Mouse (Mus musculus) limb, embryonic 11.5 days (tissue): ENCODE data around the gene Pla1a. TPM values are rescaled to one million over a fixed set of nuclear protein-coding genes. Genes with fewer than 3 reads are reported as not detected.

Source experiments
- ATAC-seq: fragments of 200-750 bp; cut with Nextera tagmentation; 2 replicates; pipeline ENCODE4 v1.8.0; 2017; ENCODE audit warnings: low read depth; ENCODE audit not compliant: insufficient number of reproducible peaks, low FRiP score, low TSS enrichment
- DNase-seq: peaks from one replicate; pipeline ENCODE4 v3.0.0-alpha.2; 2015; ENCODE audit warnings: low spot score
- H3K27ac ChIP-seq: fragments of 300-500 bp; sonication (generic); replicated peaks from 2 replicates; pipeline ENCODE4 v1.5.1; 2014; ENCODE audit warnings: low read depth, mild to moderate bottlenecking, low read length
- H3K27me3 ChIP-seq: fragments of 300-500 bp; sonication (generic); 2 replicates; pipeline ENCODE4 v1.6.1; 2014; ENCODE audit warnings: mild to moderate bottlenecking, low read length, mixed read lengths; ENCODE audit not compliant: control insufficient read depth, insufficient read depth
- H3K36me3 ChIP-seq: fragments of 300-500 bp; sonication (generic); 2 replicates; pipeline ENCODE4 v1.6.1; 2014; ENCODE audit warnings: mild to moderate bottlenecking, low read length, moderate library complexity, mixed read lengths; ENCODE audit not compliant: control insufficient read depth, insufficient read depth
- H3K4me1 ChIP-seq: fragments of 300-500 bp; sonication (generic); 2 replicates; pipeline ENCODE4 v1.6.1; 2014; ENCODE audit warnings: low read length, mixed read lengths; ENCODE audit not compliant: control insufficient read depth, insufficient read depth
- H3K4me2 ChIP-seq: fragments of 300-500 bp; sonication (generic); 2 replicates; pipeline ENCODE4 v1.6.1; 2014; ENCODE audit warnings: low read depth, mild to moderate bottlenecking, moderate library complexity; ENCODE audit not compliant: severe bottlenecking
- H3K4me3 ChIP-seq: fragments of 300-500 bp; sonication (generic); 2 replicates; pipeline ENCODE4 v1.5.1; 2014; ENCODE audit warnings: low read depth, low read length
- H3K9ac ChIP-seq: fragments of 300-500 bp; sonication (generic); 2 replicates; pipeline ENCODE4 v1.6.1; 2014; ENCODE audit warnings: mild to moderate bottlenecking, low read length
- H3K9me3 ChIP-seq: fragments of 300-500 bp; sonication (generic); 2 replicates; pipeline ENCODE4 v1.6.1; 2016; ENCODE audit warnings: low read length; ENCODE audit not compliant: control insufficient read depth
- WGBS: fragments of 180-500 bp; shearing (Covaris S2); extraction: QIAGEN DNeasy Blood & Tissue Kit; methylation state at CpG from one replicate; pipeline ENCODE4 v1.1.7; 2014; 5-methylcytosine and 5-hydroxymethylcytosine counted together
- polyA plus RNA-seq: library from polyadenylated mRNA; unstranded; fragments of >200 nt; fragmentation: Nextera tagmentation; extraction: Ambion mirVana; gene quantifications from 2 replicates; pipeline ENCODE4 v1.2.1, GENCODE M21; 2014

The Pla1a gene
- polyA plus RNA-seq, 1 experiment from 2014 or later, result 0.07 TPM

DNA sequence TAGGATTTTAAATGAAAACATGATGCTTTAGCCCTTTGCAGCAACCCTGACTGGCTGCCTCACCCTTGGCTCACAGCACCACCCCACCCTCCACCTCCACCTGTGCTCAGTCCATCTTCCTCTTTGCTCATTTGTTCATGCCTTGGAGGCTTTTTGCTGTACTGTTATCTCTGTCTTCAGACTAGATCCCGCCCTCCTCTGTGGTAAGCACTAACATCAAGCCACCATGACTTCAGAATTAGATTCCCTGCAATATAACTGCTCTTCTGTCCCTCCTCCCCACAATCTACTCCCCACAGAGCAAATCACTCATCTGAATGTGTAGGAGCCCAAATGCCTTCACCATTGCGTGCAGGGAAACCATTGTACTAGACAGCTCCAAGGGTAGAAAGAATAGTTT lies 49.3 kb downstream of the Pla1a start:
- Histone ChIP-seq H3K9ac (no peak overlapping the region), H3K27me3 (no peaks in the 10 kb centered on the region), H3K36me3 (no peaks in the 10 kb centered on the region), H3K4me2 (no peak overlapping the region), H3K9me3 (no peaks in the 10 kb centered on the region), H3K4me1 (no peaks in the 10 kb centered on the region), H3K4me3 (no peak overlapping the region), H3K27ac (no peak overlapping the region)
- 90% methylated on average over 2 of the region's 2 CpGs for WGBS
- ATAC-seq (no peak), DNase-seq (no peak)

DNA sequence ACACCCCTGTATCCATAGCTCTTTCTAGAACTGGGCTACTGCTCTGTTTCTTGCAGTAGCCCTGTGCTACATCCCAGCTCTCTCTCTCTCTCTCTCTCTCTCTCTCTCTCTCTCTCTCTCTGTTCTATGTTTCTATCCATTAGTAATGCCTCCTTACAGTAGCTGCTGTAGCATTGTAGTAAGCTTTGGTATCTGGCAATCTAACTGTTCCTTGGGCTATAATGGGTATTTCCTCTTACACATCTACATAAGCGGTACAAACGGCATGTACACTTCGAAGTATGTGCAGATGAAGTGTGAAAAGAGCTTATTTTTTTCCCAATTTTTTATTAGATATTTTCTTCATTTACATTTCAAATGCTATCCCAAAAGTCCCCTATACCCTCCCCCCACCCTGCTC lies 53.0 kb downstream of the Pla1a start:
- Histone ChIP-seq H3K9me3 (no peaks in the 10 kb centered on the region), H3K4me2 (no peak overlapping the region), H3K9ac (no peak overlapping the region), H3K4me1 (peaks cover 2% of the 10 kb centered on the region; the same call in 1 of the 2 replicates), H3K27me3 (no peaks in the 10 kb centered on the region), H3K27ac (no peak overlapping the region), H3K4me3 (no peak overlapping the region), H3K36me3 (no peaks in the 10 kb centered on the region)
- DNase-seq (no peak), ATAC-seq (no peak)
- 95% methylated on average over 3 of the region's 3 CpGs for WGBS

DNA sequence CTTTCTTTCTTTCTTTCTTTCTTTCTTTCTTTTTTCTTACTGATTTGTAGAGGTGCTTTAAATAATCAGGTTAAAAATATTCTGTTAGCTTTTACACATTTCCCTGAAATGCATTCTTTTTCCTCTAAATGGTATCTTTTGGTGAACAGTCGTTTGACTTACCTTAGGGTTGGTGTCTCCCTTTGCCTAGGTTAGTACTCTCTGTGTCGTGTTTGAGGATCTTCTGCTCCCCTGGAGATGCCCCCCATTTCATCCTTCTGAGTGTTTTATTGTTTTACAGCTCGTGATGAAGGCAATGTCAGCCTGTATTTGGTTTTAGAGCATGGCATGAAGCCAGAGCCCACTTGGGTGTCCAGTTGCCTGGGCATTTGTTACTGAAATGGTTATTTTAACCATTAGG lies 53.5 kb downstream of the Pla1a start:
- Histone ChIP-seq H3K36me3 (no peaks in the 10 kb centered on the region), H3K4me3 (no peak overlapping the region), H3K27ac (no peak overlapping the region), H3K9ac (no peak overlapping the region), H3K4me2 (no peak overlapping the region), H3K27me3 (no peaks in the 10 kb centered on the region), H3K9me3 (no peaks in the 10 kb centered on the region), H3K4me1 (peaks cover 2% of the 10 kb centered on the region; the same call in 1 of the 2 replicates)
- no peak for DNase-seq
- no peak for ATAC-seq
- 24% methylated on average over 3 of the region's 3 CpGs for WGBS

DNA sequence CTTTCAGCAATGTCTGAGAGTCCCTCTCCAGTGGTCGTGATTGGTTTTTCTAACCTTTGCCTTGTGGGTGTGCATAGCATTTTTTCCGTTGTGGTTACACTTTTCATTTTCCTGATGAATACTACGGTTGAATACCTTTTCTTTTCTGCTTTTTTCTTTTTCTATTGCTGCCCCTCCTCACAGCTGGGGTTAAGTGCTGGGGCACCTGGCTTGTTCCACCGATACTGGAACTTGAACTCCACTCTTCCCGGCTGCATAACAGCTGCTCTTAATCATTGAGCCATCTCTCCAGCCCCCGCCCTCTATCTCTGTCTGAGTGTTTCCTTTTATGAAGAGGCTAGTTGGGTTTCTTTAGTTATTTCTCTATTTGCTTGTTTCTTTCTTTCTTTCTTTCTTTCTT lies 53.9 kb downstream of the Pla1a start:
- Histone ChIP-seq H3K27ac (no peak overlapping the region), H3K27me3 (no peaks in the 10 kb centered on the region), H3K4me2 (no peak overlapping the region), H3K9ac (no peak overlapping the region), H3K4me1 (peaks cover 2% of the 10 kb centered on the region; the same call in 1 of the 2 replicates), H3K4me3 (no peak overlapping the region), H3K9me3 (no peaks in the 10 kb centered on the region), H3K36me3 (no peaks in the 10 kb centered on the region)
- ATAC-seq (no peak), DNase-seq (no peak)
- WGBS, result 33% methylated on average over 6 of the region's 6 CpGs

DNA sequence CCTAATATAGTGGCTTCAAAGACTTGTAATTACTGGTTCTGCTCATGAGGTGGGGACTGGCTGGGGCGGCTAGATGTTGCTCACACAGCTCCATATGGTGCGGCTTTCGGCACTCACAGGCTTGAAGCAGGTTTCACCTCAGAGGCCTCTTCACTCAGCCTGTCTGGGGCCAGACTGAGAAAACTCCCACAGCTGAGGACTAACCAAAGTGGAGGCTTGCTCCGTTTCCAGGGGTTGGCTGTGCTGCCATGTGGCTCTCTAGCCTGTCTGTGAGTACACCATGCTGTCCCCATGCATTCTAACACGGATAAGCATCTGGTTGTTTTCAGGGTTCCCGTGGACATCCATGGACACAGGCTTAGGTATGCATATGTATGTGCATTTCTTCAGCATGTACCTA lies 54.4 kb downstream of the Pla1a start:
- ATAC-seq, result 0 out of 2 replicates have a peak, but pooled peaks have one; percentile 45
- no peak overlapping the region for H3K4me3 ChIP-seq
- no peak overlapping the region for H3K9ac ChIP-seq
- H3K36me3 ChIP-seq, result no peaks in the 10 kb centered on the region
- WGBS, result 58% methylated on average over 6 of the region's 6 CpGs
- no peaks in the 10 kb centered on the region for H3K27me3 ChIP-seq
- H3K9me3 ChIP-seq, result no peaks in the 10 kb centered on the region
- DNase-seq, result no peak
- H3K4me2 ChIP-seq, result no peak overlapping the region
- H3K4me1 ChIP-seq, result peaks cover 2% of the 10 kb centered on the region; the same call in 1 of the 2 replicates
- no peak overlapping the region for H3K27ac ChIP-seq

DNA sequence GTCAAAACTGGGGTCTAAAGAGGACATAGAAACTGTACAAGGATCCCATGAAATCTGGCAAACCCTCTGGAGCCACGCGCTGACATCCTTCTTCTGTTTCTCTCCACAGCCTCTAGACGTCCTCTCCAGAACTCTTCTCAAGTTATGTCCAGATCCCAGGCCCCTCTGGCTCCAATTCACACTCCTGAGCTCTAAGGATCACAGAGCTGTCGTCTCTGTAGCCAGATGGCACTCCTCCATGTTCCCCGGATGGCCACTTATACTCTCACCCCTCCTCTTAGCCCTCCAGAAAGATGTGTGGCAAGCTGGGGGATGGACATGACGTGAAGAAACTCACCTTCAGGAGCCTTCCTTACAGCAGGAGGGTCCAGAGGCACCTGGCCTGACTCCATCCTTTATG lies 55.4 kb downstream of the Pla1a start:
- DNase-seq, result no peak
- no peak for ATAC-seq
- Histone ChIP-seq H3K27me3 (no peaks in the 10 kb centered on the region), H3K4me2 (no peak overlapping the region), H3K4me3 (no peak overlapping the region), H3K4me1 (peaks cover 2% of the 10 kb centered on the region; the same call in 1 of the 2 replicates), H3K27ac (no peak overlapping the region), H3K9me3 (no peaks in the 10 kb centered on the region), H3K36me3 (no peaks in the 10 kb centered on the region), H3K9ac (no peak overlapping the region)
- WGBS, result 78% methylated on average over 6 of the region's 6 CpGs

DNA sequence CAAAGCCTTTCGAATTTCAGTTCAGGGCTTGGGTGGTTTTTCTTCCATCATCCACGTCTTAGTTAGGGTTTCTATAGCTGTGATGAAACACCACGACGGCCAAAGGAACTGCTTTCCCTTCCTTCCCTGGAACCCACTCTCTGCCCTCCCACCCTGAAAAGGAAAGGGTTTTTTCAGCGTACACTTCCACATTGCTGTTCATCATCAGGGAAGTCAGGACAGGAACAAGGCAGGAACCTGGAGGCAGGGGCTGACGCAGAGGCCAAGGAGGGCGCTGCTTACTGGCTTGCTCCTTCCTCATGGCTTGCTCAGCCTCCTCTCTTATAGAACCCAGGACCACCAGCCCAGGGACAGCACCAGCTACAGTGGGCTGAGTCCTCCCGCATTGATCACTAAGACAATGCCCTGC lies 56.1 kb downstream of the Pla1a start:
- Histone ChIP-seq H3K9me3 (no peaks in the 10 kb centered on the region), H3K27ac (peak overlapping the region; percentile 14; the same call in 1 of the 2 replicates), H3K4me1 (peaks cover 2% of the 10 kb centered on the region; the same call in 1 of the 2 replicates), H3K27me3 (no peaks in the 10 kb centered on the region), H3K9ac (peak overlapping the region; percentile 28), H3K4me3 (no peak overlapping the region), H3K36me3 (no peaks in the 10 kb centered on the region), H3K4me2 (peak overlapping the region; percentile 20)
- DNase-seq, result no peak
- 62% methylated on average over 8 of the region's 8 CpGs for WGBS
- ATAC-seq, result no peak

DNA sequence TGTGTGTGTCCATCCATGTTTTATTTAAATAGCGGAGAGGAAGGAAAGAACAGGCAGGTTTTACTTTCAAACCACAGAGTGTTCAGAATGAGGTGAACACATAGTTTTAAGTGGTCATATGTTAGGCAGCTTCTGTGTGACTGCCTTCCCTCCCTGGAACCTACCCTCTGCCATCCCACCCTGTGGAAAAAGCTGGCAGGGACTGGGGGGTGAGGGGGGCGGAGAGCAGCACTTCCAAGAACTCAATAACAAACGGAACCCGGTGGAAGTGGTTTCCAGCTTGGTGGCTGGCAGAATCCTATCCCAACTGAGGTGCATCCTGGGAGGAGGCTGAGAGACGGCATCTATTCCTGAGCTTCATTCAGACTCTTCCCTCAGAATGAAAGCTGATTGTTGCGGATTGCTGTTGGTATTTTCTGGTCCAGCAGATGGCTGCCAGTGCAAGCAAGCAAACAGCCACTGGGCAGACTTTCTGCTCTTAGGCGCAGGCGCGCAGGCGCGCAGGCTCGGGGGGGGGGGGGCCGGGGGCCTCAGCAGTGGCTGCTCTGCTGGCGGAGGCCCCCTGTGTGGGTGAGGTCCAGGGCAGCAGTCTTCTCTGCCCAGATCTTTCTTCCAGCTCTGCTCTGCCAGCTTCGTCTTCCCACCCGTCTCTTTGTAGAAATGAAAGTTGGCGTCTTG lies 56.6 kb downstream of the Pla1a start:
- Histone ChIP-seq H3K27ac (no peak overlapping the region; the same call in 1 of the 2 replicates), H3K4me2 (peak overlapping the region; percentile 20), H3K4me3 (no peak overlapping the region), H3K4me1 (peaks cover 2% of the 10 kb centered on the region; the same call in 1 of the 2 replicates), H3K9me3 (no peaks in the 10 kb centered on the region), H3K9ac (peak overlapping the region; percentile 28), H3K27me3 (no peaks in the 10 kb centered on the region), H3K36me3 (no peaks in the 10 kb centered on the region)
- ATAC-seq (peak; percentile 72; the same call in 1 of the 2 replicates), DNase-seq (peak; percentile 57)
- WGBS, result 40% methylated on average over 16 of the region's 17 CpGs
